Mouse (Mus musculus): ENCODE results near the gene Cacna2d2.

The Cacna2d2 gene

GRCm38 (mm10) chr9:107490625-107491024 lies 91.2 kb downstream of the Cacna2d2 start:
- no peak for DNase-seq (ENCODE audit: low read depth in 2 of 2, low spot score in 2 of 2)

- no peak for DNase-seq (ENCODE audit: low read depth in 2 of 2, low spot score in 2 of 2)
These were observed 94.1 kb downstream of the Cacna2d2 start for GRCm38 (mm10) chr9:107493511-107493910.

- no peak for DNase-seq (ENCODE audit: low read depth in 2 of 2, low spot score in 2 of 2)
These were observed 94.8 kb downstream of the Cacna2d2 start for GRCm38 (mm10) chr9:107494238-107494637.

GRCm38 (mm10) chr9:107496359-107496758 lies 96.9 kb downstream of the Cacna2d2 start:
- DNase-seq (ENCODE audit: low read depth in 2 of 2, low spot score in 2 of 2): no peak

- no peak for DNase-seq (ENCODE audit: low read depth in 2 of 2, low spot score in 2 of 2)
These were observed 101.4 kb downstream of the Cacna2d2 start for GRCm38 (mm10) chr9:107500708-107501286.

- no peak for DNase-seq (ENCODE audit: low read depth in 2 of 2, low spot score in 2 of 2)
These were observed 102.9 kb downstream of the Cacna2d2 start for GRCm38 (mm10) chr9:107502131-107502846.

GRCm38 (mm10) chr9:107504662-107505537 lies 105.5 kb downstream of the Cacna2d2 start:
- DNase-seq (ENCODE audit: low read depth in 2 of 2, low spot score in 2 of 2): no peak

- DNase-seq (ENCODE audit: low read depth in 2 of 2, low spot score in 2 of 2): no peak
These were observed 108.9 kb downstream of the Cacna2d2 start for GRCm38 (mm10) chr9:107508266-107508665.

GRCm38 (mm10) chr9:107510384-107511100 lies 111.1 kb downstream of the Cacna2d2 start:
- no peak for DNase-seq (ENCODE audit: low read depth in 2 of 2, low spot score in 2 of 2)

- no peak for DNase-seq (ENCODE audit: low read depth in 2 of 2, low spot score in 2 of 2)
These were observed 112.0 kb downstream of the Cacna2d2 start for GRCm38 (mm10) chr9:107511436-107511835.

- DNase-seq (ENCODE audit: low read depth in 2 of 2, low spot score in 2 of 2): no peak
These were observed 112.9 kb downstream of the Cacna2d2 start for GRCm38 (mm10) chr9:107512326-107512725.

- peak; percentile 70 to 73 for DNase-seq (ENCODE audit: low read depth in 2 of 2, low spot score in 2 of 2)
These were observed 115.0 kb downstream of the Cacna2d2 start for GRCm38 (mm10) chr9:107514303-107514955.

- no peak for DNase-seq (ENCODE audit: low read depth in 2 of 2, low spot score in 2 of 2)
These were observed 120.9 kb downstream of the Cacna2d2 start for GRCm38 (mm10) chr9:107520331-107520730.

- DNase-seq (ENCODE audit: low read depth in 2 of 2, low spot score in 2 of 2): no peak
These were observed 121.8 kb downstream of the Cacna2d2 start for GRCm38 (mm10) chr9:107521190-107521589.

- DNase-seq (ENCODE audit: low read depth in 2 of 2, low spot score in 2 of 2): no peak
These were observed 122.4 kb downstream of the Cacna2d2 start for GRCm38 (mm10) chr9:107521711-107522399.

GRCm38 (mm10) chr9:107522400-107522711 lies 122.9 kb downstream of the Cacna2d2 start:
- no peak for DNase-seq (ENCODE audit: low read depth in 2 of 2, low spot score in 2 of 2)

- DNase-seq (ENCODE audit: low read depth in 2 of 2, low spot score in 2 of 2): peak; percentile 74 to 85
These were observed 127.0 kb downstream of the Cacna2d2 start for GRCm38 (mm10) chr9:107526198-107527026.

- DNase-seq (ENCODE audit: low read depth in 2 of 2, low spot score in 2 of 2): peak; percentile 85 to 87
These were observed 134.5 kb downstream of the Cacna2d2 start, which contains the start of gene Tmem115 for GRCm38 (mm10) chr9:107533791-107534407. TSS of gene Tmem115 (plus strand) at chr9:107533945.
